Comparison of ENCODE assay signal across 26 mouse cellular contexts in the genomic region with DNA sequence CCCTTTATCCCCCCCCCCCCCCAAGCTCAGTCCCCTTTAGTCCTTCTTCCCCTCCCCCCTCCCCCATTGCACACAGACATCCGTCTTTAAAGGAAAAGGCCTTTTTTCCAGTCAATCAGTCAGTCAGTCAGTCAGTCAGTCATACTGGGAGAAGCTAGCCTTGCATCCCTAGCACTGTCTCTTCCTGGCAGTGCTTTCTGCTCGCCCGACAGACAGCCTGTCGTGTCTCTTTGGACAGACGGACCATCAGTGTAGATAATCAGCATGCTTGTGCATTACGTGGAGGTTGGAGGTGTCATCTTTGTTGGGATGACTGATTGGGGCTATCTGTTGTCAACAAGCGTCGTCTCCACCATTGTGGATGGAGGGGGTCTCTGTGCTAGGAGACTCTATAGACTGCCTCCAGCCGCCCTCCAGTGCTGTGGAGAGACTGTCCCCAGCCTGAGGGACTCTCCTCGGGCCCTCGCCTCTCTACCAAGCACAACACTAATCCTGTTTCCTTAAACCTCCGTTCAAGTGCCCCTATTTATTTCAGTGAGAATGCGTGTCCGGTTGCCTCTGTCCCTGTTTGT.
DNase-seq lines count a peak whose midpoint lies in the region; ATAC-seq and TF ChIP-seq lines count a peak whose summit lies in the region.
"Had no signal": no experiment of that assay in that cellular context is flagged by ENCODE, and none has a peak within 500 bp of the region (broad histone marks: within the 10 kb centered on the region; RNA-seq: fewer than 3 reads in every experiment).

No protein-coding gene starts in this region.

- peaks cover 76% of the 10 kb centered on the region for H3K4me1 ChIP-seq in G1E (ENCODE audit: insufficient read depth, low read depth, low read length)
- H3K4me1 ChIP-seq in erythroblast, embryonic 14.5 days (ENCODE audit: control insufficient read depth): peaks cover 70% of the 10 kb centered on the region
- H3K4me1 ChIP-seq in liver, embryonic 13.5 days (replicated peaks): peaks cover 45% of the 10 kb centered on the region
- H3K4me1 ChIP-seq in heart, embryonic 11.5 days (ENCODE audit: control insufficient read depth, insufficient read depth, low read length): no peaks in the 10 kb centered on the region
- H3K4me1 ChIP-seq: midbrain, embryonic 13.5 days; neural tube, embryonic 13.5 days had no signal

- intact Hi-C loops in heart, postnatal 36 days (cut with DNase I): no loop called here

- H3K27me3 ChIP-seq in G1E (ENCODE audit: insufficient read depth, low read length): no peaks in the 10 kb centered on the region
- peaks cover 3% of the 10 kb centered on the region; the same call in 1 of the 2 replicates for H3K27me3 ChIP-seq in erythroblast, embryonic 14.5 days (ENCODE audit: control insufficient read depth)
- no peaks in the 10 kb centered on the region for H3K27me3 ChIP-seq in liver, embryonic 13.5 days
- H3K27me3 ChIP-seq in heart, embryonic 11.5 days (ENCODE audit: control insufficient read depth, insufficient read depth, low read length): no peaks in the 10 kb centered on the region
- H3K27me3 ChIP-seq: megakaryocyte, embryonic 14.5 days; midbrain, embryonic 13.5 days; neural tube, embryonic 13.5 days had no signal

- H3K4me3 ChIP-seq in G1E (ENCODE audit: low read depth, low read length): peak overlapping the region; percentile 54; the same call in 1 of the 2 replicates
- H3K4me3 ChIP-seq in erythroblast, embryonic 14.5 days (replicated peaks): peak overlapping the region; percentile 44
- H3K4me3 ChIP-seq in liver, embryonic 13.5 days (replicated peaks): peak overlapping the region; percentile 38
- no peak overlapping the region for H3K4me3 ChIP-seq in heart, embryonic 11.5 days (ENCODE audit: low read depth, low read length)
- H3K4me3 ChIP-seq: heart, embryonic 10.5 days; megakaryocyte, embryonic 14.5 days; midbrain, embryonic 13.5 days; neural tube, embryonic 13.5 days had no signal

- peak overlapping the region; percentile 64 for H3K4me2 ChIP-seq in liver, embryonic 13.5 days
- H3K4me2 ChIP-seq in heart, embryonic 11.5 days: no peak overlapping the region
- H3K4me2 ChIP-seq: hindbrain, embryonic 14.5 days; midbrain, embryonic 13.5 days; neural tube, embryonic 13.5 days had no signal

- peaks cover 17% of the 10 kb centered on the region for H3K9me3 ChIP-seq in G1E (replicated peaks)
- H3K9me3 ChIP-seq in erythroblast, embryonic 14.5 days (ENCODE audit: control insufficient read depth, low read length): peaks cover 33% of the 10 kb centered on the region
- peaks cover 24% of the 10 kb centered on the region for H3K9me3 ChIP-seq in liver, embryonic 13.5 days (replicated peaks)
- peaks cover 32% of the 10 kb centered on the region for H3K9me3 ChIP-seq in heart, embryonic 11.5 days (replicated peaks; ENCODE audit: control insufficient read depth, low read length)

- peaks cover 78% of the 10 kb centered on the region for H3K36me3 ChIP-seq in G1E (replicated peaks)
- peaks cover 60% of the 10 kb centered on the region for H3K36me3 ChIP-seq in erythroblast, embryonic 14.5 days (ENCODE audit: control insufficient read depth)
- H3K36me3 ChIP-seq in liver, embryonic 13.5 days: peaks cover 49% of the 10 kb centered on the region
- peaks cover 39% of the 10 kb centered on the region for H3K36me3 ChIP-seq in heart, embryonic 11.5 days (ENCODE audit: control insufficient read depth, insufficient read depth, low read length)

- peak overlapping the region; percentile 87 for H3K27ac ChIP-seq in liver, embryonic 13.5 days
- no peak overlapping the region for H3K27ac ChIP-seq in heart, embryonic 11.5 days (ENCODE audit: low read depth, low read length)
- H3K27ac ChIP-seq: heart, embryonic 10.5 days; hindbrain, embryonic 14.5 days; midbrain, embryonic 13.5 days; neural tube, embryonic 13.5 days had no signal

- no peak for DNase-seq in G1E (ENCODE audit: low spot score)
- peak; percentile 24 for DNase-seq in liver, embryonic 13.5 days
- DNase-seq in gastrocnemius, adult 8-10 months (ENCODE audit: low spot score in 2 of 2): no peak
- no peak for DNase-seq in heart, postnatal 36 days
- DNase-seq: adrenal gland, postnatal 36 days; cerebellum, adult 2 months; cerebellum, postnatal 25 days; gastrocnemius, postnatal 25 days; heart, adult 11 months; heart, postnatal 4 days; kidney, adult 11 months; kidney, postnatal 14 days; lung, postnatal 36 days; right cerebral cortex, postnatal 25 days; thymus, adult 18-20 months; thymus, postnatal 36 days had no signal

- no peak for ATAC-seq in G1E (ENCODE audit: extremely low read depth, insufficient number of reproducible peaks, low FRiP score, poor library complexity, severe bottlenecking)
- ATAC-seq in liver, embryonic 13.5 days (ENCODE audit: low read depth): peak; percentile 80
- 0 out of 2 replicates have a peak, but pooled peaks have one; percentile 16 for ATAC-seq in megakaryocyte progenitor cell, adult 5-6 weeks (replicated peaks; ENCODE audit: poor library complexity)
- ATAC-seq in heart, embryonic 11.5 days (replicated peaks; ENCODE audit: insufficient number of reproducible peaks, low FRiP score, low TSS enrichment): no peak
- ATAC-seq: forebrain, embryonic 16.5 days; inflammation-experienced regulatory T-cells, adult 6 months; midbrain, embryonic 13.5 days had no signal

- H3K9ac ChIP-seq in liver, embryonic 13.5 days: peak overlapping the region; percentile 58
- no peak overlapping the region for H3K9ac ChIP-seq in heart, embryonic 11.5 days (ENCODE audit: low read depth, low read length)
- H3K9ac ChIP-seq: hindbrain, embryonic 14.5 days; midbrain, embryonic 13.5 days; neural tube, embryonic 13.5 days had no signal

- 37% methylated on average over 14 of the region's 14 CpGs for WGBS in liver, embryonic 13.5 days (ENCODE audit: insufficient replicate concordance)
- 78% methylated on average over 14 of the region's 14 CpGs for WGBS in heart, embryonic 11.5 days (ENCODE audit: insufficient replicate concordance)

- TF ChIP-seq CTCF in G1E (IDR thresholded peaks at IDR 0.05; ENCODE audit: low read depth, low read length): no peak

Comparison
In these comparisons a context has a peak if more than half of its experiments do, and no peak if none do; other contexts are left out.
1. ATAC-seq: peak in liver, embryonic 13.5 days (single experiment) and megakaryocyte progenitor cell, adult 5-6 weeks (single experiment); none in G1E (single experiment) and heart, embryonic 11.5 days (single experiment).